Mouse (Mus musculus): ENCODE measurements around the gene Rdh5.

The Rdh5 gene

GRCm38 (mm10) chr10:128922822-128923012, at the start of gene Rdh5:
TSS of gene Rdh5 (minus strand) at chr10:128922888.
- WGBS, result 17% methylated on average over 1 of the region's 1 CpGs

GRCm38 (mm10) chr10:128970740-128971250, 48.1 kb upstream of the Rdh5 start:
- WGBS, result 51% methylated on average over 1 of the region's 1 CpGs

DNA sequence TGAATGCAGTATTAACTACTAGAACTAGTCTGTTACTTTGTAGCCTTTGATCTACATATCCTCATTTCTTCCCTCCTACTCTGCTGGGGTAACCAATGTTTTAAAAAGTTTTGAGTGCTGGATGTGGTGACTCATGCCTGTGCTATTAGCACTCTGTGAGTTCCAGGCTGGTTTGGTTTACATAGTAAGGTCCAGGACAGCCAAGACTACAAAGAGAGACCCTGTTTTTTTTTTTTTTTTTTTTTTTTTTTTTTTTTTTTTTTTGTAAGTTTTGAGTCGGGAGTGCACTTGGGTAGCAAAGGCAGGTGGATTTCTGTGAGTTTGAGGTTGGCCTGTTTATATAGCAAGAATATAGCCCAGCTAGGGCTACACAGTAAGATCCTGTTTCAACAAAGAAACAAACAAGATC, 45.7 kb upstream of the Rdh5 start:
- 61% methylated on average over 1 of the region's 1 CpGs for WGBS

DNA sequence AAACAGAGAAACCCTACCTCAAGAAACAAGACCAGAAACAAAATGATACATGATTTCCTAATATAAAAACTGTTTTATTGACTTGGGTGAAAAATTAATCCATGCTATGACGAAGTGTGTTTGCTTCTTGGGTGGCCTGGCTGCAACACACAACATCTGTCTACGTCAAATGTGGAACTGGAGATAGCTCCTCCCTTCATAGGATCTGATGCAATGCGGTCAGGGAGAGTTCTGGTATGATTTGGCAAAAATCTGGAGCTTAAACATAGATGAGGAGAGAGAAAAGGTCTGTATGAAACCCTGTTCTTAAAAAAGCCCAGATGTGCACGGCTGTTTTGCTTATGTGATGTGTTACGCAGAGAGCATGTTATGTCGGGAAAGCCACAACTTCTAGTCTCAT, 43.2 kb upstream of the Rdh5 start:
- 91% methylated on average over 6 of the region's 6 CpGs for WGBS

GRCm38 (mm10) chr10:128964961-128965360, 42.3 kb upstream of the Rdh5 start:
- 78% methylated on average over 2 of the region's 2 CpGs for WGBS

GRCm38 (mm10) chr10:128960590-128961584, 38.2 kb upstream of the Rdh5 start, which contains the start of gene Mettl7b:
TSS of gene Mettl7b (minus strand) at chr10:128960988.
- WGBS, result 83% methylated on average over 12 of the region's 12 CpGs

GRCm38 (mm10) chr10:128960142-128960541, 37.5 kb upstream of the Rdh5 start:
- 70% methylated on average over 4 of the region's 4 CpGs for WGBS

- 84% methylated on average over 10 of the region's 10 CpGs for WGBS
Measured at GRCm38 (mm10) chr10:128958340-128958739, 35.7 kb upstream of the Rdh5 start.

GRCm38 (mm10) chr10:128950208-128950887, 27.7 kb upstream of the Rdh5 start:
- 53% methylated on average over 16 of the region's 16 CpGs for WGBS

DNA sequence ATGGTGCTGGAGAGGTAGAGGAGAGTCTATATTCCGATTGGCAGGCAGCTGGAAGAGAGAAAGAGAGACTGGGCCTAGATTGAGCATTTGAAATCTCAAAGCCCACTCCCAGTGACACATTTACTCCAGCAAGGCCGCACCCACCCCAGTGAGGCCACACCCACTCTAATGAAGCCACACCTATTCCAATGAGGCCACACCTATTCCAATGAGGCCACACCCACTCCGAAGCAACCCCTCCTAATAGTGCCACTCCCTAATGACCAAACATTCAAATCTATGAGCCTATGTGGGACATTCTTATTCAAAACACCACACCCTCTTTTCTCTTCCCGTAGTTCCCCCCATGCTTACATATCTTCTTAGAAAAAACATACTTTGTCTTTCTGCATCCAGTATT, 24.8 kb upstream of the Rdh5 start:
- WGBS, result 93% methylated on average over 4 of the region's 4 CpGs

- 24% methylated on average over 3 of the region's 3 CpGs for WGBS
Measured at GRCm38 (mm10) chr10:128945675-128946074, 23.0 kb upstream of the Rdh5 start.

DNA sequence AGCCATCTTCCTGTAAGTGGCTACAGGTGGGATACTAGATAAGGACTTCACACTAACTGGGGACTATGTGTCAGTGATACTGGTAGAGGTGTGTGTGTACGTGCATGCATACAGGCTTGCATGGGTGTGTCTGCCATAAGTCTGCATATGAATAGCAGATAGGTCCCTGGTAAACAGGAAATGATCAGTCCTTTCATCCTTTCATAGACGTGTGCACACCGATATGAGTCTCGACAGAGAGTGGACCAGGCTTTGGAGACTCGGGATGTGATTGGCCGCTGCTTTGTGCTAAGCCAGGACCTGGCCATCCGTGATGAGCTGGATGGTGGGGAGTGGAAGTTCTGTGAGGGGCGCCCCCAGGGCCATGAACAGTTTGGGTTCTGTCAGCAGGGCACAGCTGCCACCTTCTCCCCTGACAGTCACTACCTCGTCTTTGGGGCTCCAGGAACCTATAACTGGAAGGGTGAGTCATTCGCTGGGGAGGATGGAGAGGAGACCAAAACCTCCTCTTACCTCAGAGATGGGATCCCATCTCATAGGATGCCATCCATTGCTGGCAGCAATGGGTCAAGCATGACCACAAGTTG, 17.9 kb upstream of the Rdh5 start:
- 82% methylated on average over 10 of the region's 10 CpGs for WGBS

- 65% methylated on average over 5 of the region's 5 CpGs for WGBS
Measured at GRCm38 (mm10) chr10:128938974-128939373, 16.3 kb upstream of the Rdh5 start.

DNA sequence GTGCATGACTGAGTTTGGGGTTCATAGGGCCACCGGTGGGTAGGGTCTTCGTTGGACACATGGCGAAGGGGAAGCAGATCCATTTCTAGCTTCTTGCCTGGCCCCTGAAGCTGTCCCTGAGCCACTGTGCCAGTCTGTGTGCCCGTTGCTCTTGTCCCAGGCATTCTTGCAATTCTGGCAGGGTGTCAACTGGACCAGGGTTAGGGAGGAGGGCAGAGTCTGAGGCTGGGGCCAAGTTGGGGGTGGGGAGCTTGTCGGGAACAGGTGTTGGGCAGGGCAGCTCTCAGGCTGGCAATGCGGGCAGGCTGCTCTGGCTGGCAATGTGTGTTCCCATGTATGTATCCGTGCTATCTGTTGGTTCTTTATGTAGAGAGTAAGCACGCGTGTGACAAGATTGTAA, 15.8 kb upstream of the Rdh5 start:
- 74% methylated on average over 9 of the region's 9 CpGs for WGBS

GRCm38 (mm10) chr10:128937756-128938390, 15.2 kb upstream of the Rdh5 start:
- WGBS, result 78% methylated on average over 12 of the region's 12 CpGs

DNA sequence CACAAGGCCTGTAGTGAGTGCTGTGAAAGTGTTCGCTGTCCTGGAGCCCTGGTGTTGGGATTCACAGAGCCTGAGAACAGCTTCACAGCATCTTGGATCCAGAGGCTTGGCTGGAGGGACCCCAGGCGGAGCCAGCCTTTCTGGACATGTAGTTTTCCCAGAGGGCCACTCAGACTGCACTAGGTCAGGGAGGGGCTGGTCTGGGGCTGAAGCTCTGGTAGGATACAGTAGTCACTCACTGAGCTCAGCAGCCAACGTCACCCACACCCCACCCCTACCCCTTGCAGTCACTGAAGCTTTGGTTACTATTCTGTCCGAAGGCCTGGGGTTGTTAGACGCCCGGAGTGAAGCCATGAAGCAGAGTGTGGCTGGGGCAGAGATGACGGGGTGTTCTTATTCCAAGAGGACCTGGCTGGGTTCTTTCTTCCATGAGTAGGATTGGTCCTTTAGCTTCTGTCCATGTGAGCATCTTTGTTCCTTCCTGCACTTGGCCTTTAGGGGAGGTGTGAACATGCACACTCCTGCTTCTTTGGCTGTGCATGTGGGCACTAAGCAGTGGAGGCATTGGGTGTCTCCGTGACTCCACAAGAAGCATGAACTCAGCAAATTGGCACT, 13.2 kb upstream of the Rdh5 start:
- 81% methylated on average over 8 of the region's 8 CpGs for WGBS

GRCm38 (mm10) chr10:128934997-128935787, 12.5 kb upstream of the Rdh5 start:
- WGBS, result 61% methylated on average over 7 of the region's 7 CpGs

DNA sequence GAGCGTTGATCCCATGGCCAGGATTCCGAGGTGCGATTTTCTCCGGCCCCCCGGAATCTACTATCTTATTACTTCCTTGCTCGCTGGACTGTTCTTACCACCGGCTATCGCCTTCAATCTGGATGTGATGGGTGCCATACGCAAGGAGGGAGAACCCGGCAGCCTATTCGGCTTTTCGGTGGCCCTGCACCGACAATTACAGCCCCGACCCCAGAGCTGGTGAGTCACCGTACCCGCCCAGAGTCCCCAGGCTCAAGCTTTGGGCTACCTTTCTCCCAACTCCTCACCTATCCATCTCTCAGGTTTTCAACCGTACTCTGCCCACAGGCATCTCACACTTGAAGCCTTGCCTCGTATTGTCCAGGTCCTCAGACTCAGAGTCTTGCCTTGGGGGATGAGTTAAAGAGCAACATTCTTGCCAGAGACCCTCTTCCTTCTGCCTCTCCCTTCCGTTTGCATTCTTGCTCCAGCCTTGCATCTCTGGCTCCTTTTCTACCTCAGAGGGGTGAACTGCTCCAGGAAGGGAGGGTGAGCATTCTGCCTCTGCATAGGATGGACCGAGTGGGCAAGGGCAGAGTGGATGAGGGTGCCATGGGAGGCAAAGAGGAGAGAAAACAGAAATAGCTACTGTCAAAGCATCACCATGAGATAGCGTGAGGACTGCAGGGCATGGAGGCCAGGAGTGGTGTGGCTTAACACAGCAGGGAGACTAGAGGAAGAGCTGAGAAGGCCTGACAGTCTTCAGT, 11.5 kb upstream of the Rdh5 start:
- 8% methylated on average over 21 of the region's 21 CpGs for WGBS

DNA sequence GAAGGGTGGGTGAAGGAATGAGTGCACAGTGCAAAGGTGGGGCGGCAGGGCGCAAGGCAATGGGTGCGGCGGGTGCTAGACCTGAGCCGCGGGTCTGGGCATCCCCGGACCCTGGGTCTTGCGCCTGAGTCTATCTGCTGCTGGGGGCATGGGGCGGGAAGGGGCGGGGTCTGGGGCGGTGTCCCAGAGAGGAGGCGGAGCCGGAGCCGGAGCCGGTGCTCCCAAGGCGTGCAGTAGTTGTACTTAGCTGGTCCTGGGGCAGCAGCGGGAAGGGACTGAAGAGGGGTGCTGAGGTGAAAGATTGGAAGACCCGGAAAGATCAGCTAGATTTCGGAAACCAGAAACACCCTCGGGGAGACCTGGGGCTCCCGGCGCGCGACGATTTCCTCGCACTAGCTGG, 10.9 kb upstream of the Rdh5 start, which contains the start of gene Itga7:
TSS of gene Itga7 (plus strand) at position 245 of the 400 bp plus-strand sequence.
- under 1% methylated on average over 26 of the region's 26 CpGs for WGBS

DNA sequence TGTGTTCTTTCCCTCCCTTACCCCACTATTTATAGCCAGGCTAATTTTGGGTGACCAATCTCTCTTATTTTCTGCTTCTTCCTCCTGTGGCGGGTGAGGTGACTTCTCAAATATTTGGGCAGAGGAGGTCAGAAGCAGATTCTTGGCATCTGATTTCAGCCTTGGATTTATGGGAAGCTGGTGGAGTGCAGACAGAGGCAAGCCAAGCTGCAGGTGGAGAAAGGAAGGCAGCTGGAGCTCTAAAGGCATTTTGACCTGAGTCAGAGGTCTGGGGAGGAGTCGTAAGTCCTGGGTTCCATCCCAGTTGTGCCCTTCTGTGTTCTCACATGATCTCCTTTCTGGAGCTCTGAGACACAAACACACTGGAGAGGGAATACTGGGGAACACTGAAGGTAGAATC, 8.8 kb upstream of the Rdh5 start:
- WGBS, result 67% methylated on average over 2 of the region's 2 CpGs

All from cerebral cortex, adult 2 months (tissue).